Mouse (Mus musculus) thymus, adult 18-20 months (tissue): ENCODE results near the gene Pigf.
A peak's percentile ranks its signal among the peaks of the same experiment; 100 is the strongest.
"Not testable (repeated sequence)": the region's sequence is repeated elsewhere in the genome, so short reads cannot be mapped to it uniquely, and the experiment has no call there.

ENCODE experiments used
- DNase-seq, 2 experiments: peaks; one replicate each; pipeline ENCODE4 v3.0.0; 2022; ENCODE audit warnings: mixed read lengths in 2 of 2

Pigf gene

DNA sequence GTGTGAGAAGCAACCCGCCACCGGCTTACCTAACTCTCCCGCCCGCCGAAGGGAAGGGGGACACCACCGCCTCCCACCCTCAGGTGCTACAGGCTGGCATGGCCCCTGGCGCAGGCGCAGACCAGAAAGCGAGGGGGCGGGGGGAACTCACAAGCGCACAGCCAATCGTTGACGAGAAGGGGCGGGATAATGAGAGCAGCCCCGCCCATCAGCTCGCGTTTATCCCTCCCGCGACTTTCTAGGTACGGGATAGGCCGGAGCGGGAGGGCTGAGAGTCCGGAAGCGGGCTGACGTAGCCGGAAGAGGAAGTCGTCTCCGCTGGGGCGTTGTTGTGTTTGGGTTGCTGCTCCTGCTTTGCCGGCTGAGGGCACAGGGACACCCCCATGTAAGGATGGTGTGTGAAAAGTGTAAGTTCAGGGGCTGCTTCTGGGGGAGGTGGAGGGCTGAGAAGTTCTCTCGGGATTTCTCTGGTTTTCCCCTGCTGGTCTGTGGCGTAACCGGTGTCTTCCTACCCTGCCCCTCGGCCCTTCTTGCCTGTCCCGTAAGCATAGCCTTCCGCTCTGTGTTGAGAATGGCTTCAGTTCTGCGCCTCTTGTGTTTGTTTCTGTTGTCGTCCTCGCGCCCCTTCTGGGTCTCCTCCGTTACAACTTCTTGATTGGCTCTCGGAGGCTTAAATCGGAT, at the start of gene Pigf, which contains the start of gene Cript:
Gene Pigf, minus strand, starts transcription at position 138 of the 681 bp plus-strand sequence.
Gene Cript, plus strand, starts transcription at position 282 of the 681 bp plus-strand sequence.
- peak; percentile 96 to 97 for DNase-seq

DNA sequence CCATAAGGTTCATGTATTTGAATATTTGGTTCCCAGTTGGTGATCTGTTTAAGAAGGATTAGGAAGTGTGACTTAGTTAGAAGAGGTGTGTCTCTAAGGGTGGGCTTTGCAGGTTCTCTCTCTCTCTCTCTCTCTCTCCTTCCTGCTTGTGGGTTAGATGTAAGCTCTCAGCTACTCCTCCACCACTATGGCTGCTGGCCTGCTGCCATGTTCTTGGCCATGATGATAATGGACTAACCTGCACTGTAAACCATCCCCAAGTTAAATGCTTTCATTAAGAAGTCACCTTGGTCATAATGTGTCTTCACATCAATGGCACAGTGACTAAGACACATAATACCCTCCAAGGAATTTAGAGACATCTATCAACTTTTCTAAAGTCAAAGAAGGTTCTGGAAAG, 48.3 kb upstream of the Pigf start:
- no peak for DNase-seq

DNA sequence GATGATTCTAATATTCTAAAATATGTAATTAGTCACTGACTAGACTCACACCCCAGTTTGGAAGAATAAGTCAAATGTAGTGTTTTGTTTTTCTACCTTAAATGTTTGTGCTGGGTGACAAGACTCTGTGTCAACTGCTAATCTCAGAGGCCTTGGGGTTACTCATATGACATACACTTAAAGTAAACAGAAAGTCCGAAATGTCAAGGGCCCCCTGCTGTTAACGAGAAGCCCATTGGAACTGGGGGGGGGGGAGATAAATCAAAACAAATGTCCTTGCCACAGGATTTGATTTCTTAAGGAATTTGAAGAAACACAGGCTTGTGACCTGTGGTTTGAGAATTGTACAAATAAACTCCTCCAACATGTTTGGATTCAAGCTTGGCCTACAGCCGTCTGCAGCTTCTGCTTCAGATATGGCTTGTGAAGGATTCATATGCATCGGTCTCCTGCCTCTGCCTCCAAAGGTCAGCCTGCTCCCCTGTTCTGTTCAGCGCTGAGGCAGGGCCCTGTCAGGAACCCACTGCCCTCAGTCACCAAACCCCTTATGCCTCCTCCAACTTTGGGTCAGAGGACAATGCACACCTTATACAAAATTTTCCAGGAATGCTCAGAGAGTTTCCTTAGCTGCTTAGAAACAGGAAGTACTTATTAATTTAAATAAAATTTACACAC, 47.7 kb upstream of the Pigf start:
- no peak for DNase-seq

DNA sequence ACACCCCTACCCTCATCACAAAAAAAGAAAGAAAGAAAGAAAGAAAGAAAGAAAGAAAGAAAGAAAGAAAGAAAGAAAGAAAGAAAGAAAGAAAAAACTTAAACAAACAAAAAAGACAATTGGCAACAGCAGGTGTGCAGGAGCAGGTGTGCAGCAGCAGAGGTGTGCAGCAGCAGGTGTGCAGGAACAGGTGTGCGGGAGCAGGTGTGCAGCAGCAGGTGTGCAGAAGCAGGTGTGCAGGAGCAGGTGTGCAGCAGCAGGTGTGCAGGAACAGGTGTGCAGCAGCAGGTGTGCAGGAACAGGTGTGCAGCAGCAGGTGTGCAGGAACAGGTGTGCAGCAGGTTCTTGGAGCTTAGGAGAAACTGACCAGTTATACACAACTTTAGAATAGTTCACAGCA, 47.0 kb upstream of the Pigf start:
- not testable (repeated sequence) for DNase-seq

DNA sequence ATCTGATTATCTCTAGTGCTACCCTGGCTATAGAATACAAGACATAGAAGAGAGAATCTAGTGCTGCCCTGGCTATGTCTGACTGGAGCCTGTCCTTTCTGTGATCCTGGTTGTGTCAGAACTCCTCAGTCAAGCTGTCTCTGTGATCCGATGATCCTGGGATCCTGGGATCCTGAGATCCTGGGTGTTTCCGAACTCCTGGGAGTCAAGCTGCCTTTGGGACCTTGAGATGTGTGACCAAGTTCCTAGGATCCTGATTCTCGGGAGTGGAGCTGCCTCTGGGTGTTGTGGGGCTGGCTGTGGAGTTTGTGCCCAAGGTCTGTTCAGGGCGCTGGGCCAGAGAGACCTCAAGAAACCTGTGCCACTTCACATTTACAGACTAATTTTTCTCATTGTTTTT, 43.8 kb upstream of the Pigf start:
- no peak for DNase-seq

DNA sequence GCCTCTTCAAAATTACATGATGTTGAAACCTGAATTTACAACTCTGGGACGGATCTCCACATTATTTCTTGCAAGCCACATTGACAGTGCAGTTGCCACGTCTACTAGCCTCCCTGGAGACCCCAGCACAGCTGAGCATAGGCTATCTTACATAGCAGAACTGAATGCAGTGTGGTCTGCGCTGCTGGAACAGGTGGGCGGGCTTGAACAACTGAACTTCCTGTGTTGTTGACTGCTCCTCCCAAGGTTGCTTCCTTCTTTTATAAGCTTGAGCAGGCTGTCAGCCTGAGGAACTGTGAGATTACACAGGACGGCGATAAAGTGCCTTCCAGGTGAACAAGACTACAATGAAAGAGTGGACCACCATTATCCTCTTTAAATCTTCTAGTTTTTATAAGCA, 38.8 kb upstream of the Pigf start:
- no peak for DNase-seq

DNA sequence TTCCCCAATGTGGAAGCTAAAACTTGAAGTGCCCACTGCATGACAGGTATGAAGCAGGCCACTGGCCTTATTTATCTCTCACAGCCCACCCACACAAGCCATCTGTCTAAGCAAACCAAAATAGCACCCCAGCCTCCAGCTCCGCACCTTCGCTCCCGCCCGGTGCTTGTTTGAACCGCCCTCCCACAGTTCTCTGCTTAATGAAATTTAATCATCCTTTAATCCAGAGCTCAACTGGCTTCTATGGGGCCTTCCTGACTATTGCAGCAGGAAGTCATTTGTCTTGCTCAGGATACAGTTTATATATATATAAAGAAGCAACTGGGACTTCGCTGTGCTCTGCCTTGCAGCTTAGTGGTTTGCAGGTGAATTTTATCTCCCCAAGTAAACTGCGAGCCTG, 38.3 kb upstream of the Pigf start:
- no peak for DNase-seq

DNA sequence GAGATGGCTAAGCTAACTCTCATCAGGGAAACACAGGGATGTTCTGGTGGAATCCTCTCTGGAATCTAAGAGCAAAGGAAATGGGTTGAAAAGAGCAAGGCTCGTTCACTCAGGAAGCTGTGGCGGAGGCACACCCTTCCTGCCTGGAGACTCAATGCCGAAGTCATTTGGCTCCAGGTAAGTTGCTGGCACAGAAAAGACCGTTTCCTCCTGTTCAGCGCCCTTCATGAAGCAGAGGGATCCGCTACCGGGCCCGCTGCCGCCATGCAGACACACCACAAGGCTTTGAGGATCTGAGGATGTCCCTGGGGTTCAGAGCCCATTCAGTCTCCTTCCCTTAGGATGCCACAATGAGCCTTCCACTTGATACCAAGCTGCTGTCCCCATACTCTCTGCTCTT, 37.4 kb upstream of the Pigf start:
- no peak for DNase-seq

DNA sequence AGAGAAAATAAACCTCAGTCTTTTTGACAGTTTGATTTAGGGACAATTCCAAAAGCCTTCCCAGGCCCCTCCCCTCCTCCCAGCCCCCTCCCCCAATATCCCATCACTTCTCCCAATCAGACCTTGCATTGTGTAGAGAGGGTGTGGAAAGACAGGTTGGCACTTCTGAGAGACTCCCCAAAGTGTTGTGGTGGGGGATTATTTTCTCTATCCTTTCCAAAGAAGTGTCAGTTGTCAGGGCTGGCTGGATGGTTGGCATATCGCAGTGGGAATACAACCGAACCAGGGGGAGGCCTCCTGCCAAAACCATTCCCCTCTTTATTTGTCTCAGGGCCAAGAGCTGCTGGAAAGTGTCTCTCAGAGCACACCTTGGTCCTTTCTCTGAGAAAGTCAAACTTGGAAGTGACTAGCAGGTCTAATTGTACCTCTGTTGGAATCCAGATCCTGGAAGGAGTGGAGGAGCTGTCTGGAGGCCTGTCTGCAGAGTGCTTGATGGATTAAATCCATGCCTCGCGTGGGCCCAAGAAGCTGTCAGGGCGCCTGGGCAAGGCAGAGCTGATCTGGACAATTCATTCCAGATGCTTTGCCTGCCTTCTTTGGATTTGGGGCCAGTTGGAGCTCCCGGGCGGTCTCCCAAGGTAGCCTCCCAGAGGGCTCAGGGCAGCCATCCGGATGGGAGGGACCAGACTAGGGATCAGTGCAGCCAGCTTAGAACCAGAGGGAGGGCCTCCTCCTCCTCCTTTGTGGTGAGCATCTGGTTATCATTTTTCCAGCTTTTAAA, 32.5 kb upstream of the Pigf start:
- no peak for DNase-seq

DNA sequence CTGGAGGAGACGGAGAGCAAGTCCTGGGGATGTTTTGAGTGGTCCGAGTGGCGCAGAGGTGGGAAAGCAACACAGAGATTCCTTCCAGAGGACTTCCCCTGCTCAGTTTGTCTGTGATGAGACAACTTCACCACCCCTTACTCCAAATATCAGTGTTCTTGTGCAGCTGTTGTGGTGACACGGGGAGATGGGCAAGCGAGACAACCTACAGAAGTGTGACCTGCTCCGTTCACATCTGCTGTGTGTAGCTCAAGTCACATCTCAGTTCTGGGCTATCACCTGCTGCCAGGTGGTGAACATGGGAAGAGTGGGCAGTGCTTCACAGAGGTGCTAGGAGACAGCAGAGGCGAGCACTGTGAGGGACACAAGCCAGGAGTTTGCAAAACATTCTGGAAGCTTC, 31.6 kb upstream of the Pigf start:
- DNase-seq = no peak

DNA sequence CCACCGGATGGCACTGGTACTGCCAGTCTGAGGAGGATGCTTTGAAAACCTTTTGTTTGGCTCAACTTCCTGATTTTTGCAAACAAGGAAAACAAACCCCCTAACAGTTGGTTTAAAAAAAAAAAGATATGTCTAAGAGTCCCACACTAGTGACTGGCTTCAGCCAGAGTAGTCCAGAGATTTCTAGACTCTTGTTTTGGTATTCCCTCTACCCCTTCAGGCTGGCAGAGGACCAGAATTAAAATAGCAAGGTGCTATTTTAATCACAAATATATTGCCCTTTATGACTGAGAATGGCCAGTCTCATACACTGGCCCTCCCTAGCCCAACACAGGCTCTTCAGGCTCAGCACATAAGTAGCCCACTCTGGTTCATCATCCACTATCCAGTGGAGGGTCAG, 30.5 kb upstream of the Pigf start:
- no peak for DNase-seq

DNA sequence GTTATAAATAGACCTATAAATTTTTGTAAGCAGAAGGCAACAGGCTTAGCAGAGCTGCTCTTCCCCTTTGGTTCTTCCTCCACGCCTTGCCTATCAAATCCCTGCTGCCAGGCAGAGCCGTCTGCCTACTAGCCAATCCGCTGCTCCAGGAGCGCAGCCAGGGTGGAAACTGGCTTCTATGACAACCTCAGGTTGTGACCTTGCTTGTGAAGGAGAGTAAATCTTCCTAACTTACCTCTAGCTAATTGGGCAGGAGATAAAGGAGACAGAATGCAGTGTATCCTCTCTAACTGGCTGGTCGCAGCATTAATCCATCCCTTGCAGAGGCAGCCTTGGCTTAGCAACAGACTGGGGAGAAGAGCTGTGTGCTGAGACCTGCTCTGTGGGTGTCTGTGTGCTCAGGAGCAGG, 29.8 kb upstream of the Pigf start:
- no peak for DNase-seq

DNA sequence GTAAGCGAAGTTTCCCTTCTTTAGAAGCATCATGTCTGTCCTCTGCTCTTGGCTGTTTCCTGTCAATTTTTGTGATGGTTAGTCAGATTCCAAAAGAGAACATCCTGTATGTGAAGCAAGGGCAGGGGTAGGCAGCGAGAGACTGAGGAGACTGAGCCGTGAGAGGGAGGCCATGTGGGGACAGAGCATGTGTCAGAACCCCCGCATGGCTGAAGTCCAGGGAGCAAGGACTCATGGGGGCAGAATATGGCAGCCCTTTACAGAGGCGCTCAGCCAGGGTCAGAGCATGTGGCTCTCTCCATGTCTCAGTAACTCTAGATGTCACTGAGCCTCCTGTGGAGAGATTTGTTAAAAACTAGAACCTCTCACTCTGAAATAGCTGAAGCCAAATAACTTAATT, 28.7 kb upstream of the Pigf start:
- DNase-seq = no peak

DNA sequence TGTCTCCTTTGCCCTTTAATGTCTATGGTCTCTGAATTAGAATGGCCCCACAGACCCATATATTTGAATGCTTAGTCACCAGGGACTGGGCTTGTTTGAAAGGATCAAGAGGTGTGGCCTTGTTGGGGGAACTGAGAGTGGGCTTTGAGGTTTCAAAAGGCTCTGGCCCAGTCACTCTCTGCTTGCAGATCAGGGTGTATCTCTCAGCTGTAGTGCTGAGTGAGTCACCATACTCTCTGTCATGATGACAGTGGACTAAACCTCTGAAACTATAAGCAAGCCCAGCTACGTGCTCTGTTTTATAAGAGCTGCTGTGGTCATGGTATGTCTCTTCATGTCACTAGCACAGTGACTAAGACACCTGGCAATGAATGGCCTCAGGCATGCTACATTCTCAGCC, 27.2 kb upstream of the Pigf start:
- DNase-seq = no peak

DNA sequence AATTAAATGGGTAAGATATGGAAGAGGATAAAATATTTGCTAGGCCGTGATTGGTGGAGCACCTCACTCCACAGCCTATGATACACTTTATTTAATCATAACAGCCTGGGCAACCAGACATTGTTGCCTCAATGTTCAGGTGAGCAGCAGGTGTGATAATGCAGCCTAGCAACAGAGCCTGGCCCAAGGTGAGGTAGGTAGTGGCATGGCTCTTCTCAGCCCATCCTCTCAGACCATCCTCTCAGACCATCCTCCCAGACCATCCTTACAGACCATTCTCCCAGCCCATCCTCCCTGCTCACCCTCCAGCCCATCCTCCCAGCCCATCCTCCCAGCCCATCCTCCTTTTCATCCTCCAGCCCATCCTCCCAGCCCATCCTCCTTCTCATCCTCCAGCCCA, 26.4 kb upstream of the Pigf start:
- no peak for DNase-seq

DNA sequence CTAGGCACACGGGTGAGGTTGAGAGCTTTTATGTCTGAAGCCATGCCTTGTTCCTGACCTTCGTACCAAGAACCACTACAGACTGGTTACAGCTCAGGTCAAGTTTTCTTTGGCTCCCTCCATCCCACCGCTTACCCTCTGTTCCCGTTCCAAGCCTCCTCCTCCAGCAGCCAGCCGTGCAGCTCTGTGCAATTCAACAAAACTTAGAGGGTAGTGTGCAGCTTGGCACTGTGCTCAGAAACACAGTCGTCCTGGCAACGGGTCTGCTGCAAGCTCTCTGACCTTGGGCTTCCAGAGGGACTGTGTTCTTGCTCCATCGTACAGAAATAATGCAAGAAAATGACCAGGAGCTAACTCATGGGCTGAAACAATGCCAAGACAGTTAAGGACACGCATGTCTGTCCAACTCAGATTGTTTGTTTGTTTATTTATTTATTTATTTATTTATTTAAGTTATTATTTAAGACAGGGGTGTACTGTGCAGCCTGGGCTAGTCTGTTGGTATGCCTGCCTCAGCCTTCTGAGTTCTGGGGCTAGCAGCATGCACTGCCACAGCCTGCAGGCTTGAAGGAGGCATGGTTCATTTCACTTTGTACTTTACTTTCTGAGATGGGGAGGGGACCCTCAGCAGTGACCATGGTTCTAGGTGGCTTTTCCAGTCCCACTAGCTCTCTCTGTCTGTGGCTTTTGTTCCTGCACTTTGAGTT, 25.4 kb upstream of the Pigf start:
- DNase-seq = no peak

DNA sequence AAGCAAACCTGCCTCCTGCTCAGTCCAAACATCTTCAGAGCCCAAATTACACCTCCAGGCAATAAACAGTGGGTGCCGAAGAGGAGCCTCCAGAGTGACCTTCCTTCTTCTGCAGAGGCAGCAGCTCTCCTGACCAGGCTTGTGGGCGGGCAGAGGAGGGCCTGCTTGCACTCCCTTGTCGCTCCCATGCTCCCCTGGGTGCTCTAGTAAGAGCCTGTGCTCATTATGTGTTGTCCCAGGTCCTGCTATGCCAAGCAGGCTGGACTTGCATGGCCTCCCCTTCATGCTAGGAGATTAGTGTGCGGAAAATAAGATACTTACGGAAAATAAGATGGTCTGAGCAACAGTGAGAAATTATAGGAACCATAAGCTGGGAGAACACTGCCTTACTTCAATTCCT, 24.5 kb upstream of the Pigf start:
- no peak for DNase-seq

DNA sequence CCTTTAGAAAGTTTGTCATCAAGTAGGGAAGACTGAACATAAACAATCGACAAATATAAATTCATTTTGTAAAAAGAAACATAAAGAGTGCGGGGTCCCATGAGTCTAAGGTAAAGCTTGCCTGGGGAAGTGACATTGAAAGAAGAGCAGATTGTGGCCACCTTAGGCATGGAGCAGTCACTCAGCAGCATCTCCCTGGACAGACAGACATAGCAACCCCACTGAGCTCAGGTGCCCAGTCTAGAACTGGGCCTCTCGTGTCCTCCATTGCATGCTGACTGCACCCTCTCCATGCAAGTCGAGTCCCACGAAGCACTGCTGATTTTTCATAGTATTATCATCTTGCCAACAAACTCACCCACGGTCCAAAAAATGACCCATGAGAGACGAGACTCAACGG, 19.6 kb upstream of the Pigf start:
- no peak for DNase-seq

DNA sequence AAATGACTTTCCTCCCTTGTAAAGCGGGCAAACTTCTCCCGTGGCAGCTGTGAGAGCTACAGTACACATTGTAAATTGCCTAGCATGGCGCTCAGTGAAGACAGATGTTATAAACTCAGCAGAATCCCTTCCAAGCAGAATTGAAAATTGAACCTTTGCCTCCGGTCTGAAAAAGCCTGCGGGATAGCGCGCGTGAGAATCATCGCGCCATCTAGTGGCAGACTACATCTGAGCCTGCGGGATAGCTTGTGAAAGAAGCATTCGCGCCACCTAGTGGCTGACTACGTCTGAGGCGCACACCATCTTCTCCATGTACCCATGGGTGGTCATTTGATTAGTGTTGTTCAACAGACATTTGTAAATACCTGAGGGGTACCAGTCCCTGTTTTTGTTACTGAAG, 19.2 kb upstream of the Pigf start:
- DNase-seq = peak; percentile 53 to 59

DNA sequence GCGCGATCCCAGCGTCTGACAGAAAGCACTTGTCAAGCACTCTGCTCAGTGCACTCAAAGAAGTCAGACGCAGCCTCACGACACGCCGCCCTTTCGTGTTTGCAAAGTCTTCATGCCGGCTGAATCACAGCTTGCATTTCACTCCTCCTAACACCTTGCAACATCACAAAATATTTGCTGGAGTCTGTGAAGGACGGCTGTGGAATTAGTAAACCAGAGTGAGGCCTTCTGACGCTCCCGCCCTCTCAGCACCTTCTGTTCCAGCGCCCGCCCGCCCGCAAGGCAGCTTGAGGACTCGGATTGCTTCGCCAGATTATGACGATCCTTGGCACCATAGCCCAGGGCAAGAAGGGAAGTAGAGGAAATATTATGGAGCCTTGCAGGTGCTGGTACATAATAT, 16.5 kb upstream of the Pigf start:
- DNase-seq = no peak

DNA sequence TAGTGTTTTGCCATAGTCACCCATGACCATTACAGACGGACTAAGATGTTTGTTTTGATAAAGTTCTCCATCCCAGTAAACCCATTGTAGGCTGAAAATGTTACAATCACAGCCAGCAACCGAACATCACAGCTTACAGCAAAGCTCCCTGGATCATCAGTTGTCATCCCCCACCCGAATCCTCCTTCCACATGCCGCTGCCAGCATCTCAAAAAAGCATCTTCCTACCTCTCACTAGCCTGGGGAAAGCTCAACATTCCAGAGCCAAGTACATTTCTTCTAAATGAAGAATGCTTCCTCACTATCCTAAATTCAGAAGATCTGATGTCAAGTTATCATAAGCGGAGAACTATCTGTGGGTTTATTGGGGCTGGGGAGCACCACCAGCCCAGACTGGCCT, 13.3 kb upstream of the Pigf start:
- DNase-seq = no peak

DNA sequence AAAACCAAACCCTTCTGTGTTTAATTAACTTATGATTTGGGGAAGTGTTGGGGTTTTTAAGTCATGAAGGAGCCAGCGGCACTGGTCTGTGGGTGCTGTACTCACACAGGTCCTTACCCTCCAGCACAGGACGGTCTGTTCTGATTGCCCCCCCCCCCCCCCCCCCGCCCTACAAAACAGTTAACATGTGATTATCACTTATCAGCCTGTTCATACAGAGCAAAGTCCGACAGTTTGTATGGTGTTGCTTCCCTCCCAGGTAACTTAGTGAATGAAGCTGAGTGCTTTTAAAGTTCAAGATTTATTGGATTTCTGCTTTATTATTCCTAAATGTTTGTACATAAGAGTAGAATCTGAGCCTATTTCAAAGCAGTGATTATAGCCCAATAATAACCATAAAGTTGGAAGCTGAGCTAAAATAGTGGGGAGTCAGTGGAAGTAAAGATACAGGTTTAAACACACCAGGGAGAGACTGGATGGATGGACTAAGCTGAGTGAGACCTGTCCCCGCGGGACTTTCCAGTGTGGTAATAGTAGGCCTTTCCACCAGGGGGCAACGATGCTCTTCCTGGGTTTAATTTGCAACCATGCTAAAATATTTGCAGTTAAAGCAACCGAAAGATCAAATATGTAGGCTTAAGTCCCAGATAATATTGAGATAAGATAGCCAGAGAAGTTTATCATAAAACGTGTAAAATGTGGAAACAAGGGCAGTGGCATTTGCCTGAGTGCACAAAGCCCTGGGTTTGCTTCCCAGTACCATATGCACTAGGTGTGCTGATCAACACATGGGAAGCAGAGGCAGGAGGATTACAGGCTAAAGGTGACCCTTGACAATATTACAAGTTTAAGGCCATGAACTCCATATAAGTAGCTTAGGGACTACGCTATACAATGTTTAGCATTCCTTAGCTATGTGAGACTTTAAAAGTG, 11.2 kb upstream of the Pigf start:
- no peak for DNase-seq
